Mouse (Mus musculus) forebrain, embryonic 14.5 days (tissue): ENCODE results near the gene Clpp. TPM values are rescaled to one million over a fixed set of nuclear protein-coding genes. Genes with fewer than 3 reads are reported as not detected.

ENCODE experiments used
- ATAC-seq: fragments of 200-750 bp; cut with Nextera tagmentation; 2 replicates; pipeline ENCODE4 v1.8.0; 2017; ENCODE audit warnings: mild to moderate bottlenecking, moderate library complexity
- DNase-seq: peaks from one replicate; pipeline ENCODE4 v3.0.0-alpha.2; 2015; ENCODE audit warnings: low spot score
- H3K27ac ChIP-seq: fragments of 300-500 bp; sonication (generic); 2 replicates; pipeline ENCODE4 v1.5.1; 2014; ENCODE audit warnings: low read depth, mild to moderate bottlenecking, control low read depth, low read length, moderate library complexity
- H3K27me3 ChIP-seq: fragments of 300-500 bp; sonication (generic); replicated peaks from 2 replicates; pipeline ENCODE4 v1.6.1; 2014; ENCODE audit warnings: low read length, control low read depth, mixed read lengths; ENCODE audit not compliant: control insufficient read depth, insufficient read depth
- H3K36me3 ChIP-seq: fragments of 300-500 bp; sonication (generic); 2 replicates; pipeline ENCODE4 v1.6.1; 2014; ENCODE audit warnings: low read length, control low read depth; ENCODE audit not compliant: control insufficient read depth, insufficient read depth
- H3K4me1 ChIP-seq: fragments of 300-500 bp; sonication (generic); 2 replicates; pipeline ENCODE4 v1.6.1; 2014; ENCODE audit warnings: antibody characterized with exemption, low read length, control low read depth; ENCODE audit not compliant: control insufficient read depth, insufficient read depth
- H3K4me2 ChIP-seq: fragments of 300-500 bp; sonication (generic); 2 replicates; pipeline ENCODE4 v1.6.1; 2014; ENCODE audit warnings: mild to moderate bottlenecking, control low read depth, low read length
- H3K4me3 ChIP-seq: fragments of 300-500 bp; sonication (generic); 2 replicates; pipeline ENCODE4 v1.5.1; 2014; ENCODE audit warnings: low read depth, low read length, control low read depth
- H3K9ac ChIP-seq: fragments of 300-500 bp; sonication (generic); 2 replicates; pipeline ENCODE4 v1.6.1; 2014; ENCODE audit warnings: mild to moderate bottlenecking, low read length, control low read depth, moderate library complexity
- H3K9me3 ChIP-seq: fragments of 300-500 bp; sonication (generic); replicated peaks from 2 replicates; pipeline ENCODE4 v1.6.1; 2016; ENCODE audit warnings: low read length, control low read depth, mixed read lengths; ENCODE audit not compliant: control insufficient read depth
- WGBS: fragments of 180-500 bp; shearing (Covaris S2); extraction: QIAGEN DNeasy Blood & Tissue Kit; methylation state at CpG from one replicate; pipeline ENCODE4 v1.1.7; 2014; 5-methylcytosine and 5-hydroxymethylcytosine counted together
- polyA plus RNA-seq: library from polyadenylated mRNA; unstranded; fragments of >200 nt; fragmentation: Nextera tagmentation; extraction: Ambion mirVana; gene quantifications from 2 replicates; pipeline ENCODE4 v1.2.1, GENCODE M21; 2014

The Clpp gene
- polyA plus RNA-seq, 1 experiment from 2014 or later: 209 TPM

- WGBS: 74% methylated on average over 3 of the region's 3 CpGs
- H3K9me3 ChIP-seq: no peaks in the 10 kb centered on the region
- no peak overlapping the region for H3K27ac ChIP-seq
- no peak for ATAC-seq
- no peaks in the 10 kb centered on the region for H3K36me3 ChIP-seq
- no peak overlapping the region for H3K9ac ChIP-seq
- no peaks in the 10 kb centered on the region for H3K4me1 ChIP-seq
- no peak overlapping the region for H3K4me3 ChIP-seq
- peaks cover 3% of the 10 kb centered on the region for H3K27me3 ChIP-seq
- DNase-seq: no peak
- no peak overlapping the region for H3K4me2 ChIP-seq
These were observed 20.8 kb upstream of the Clpp start for GRCm38 (mm10) chr17:56969321-56969720.

GRCm38 (mm10) chr17:56970081-56970480 lies 20.0 kb upstream of the Clpp start:
- Histone ChIP-seq H3K4me1 (no peaks in the 10 kb centered on the region), H3K9ac (no peak overlapping the region), H3K36me3 (no peaks in the 10 kb centered on the region), H3K27ac (no peak overlapping the region), H3K4me3 (no peak overlapping the region), H3K4me2 (no peak overlapping the region), H3K9me3 (no peaks in the 10 kb centered on the region), H3K27me3 (peaks cover 3% of the 10 kb centered on the region)
- DNase-seq (no peak), ATAC-seq (no peak)
- 64% methylated on average over 5 of the region's 5 CpGs for WGBS

DNA sequence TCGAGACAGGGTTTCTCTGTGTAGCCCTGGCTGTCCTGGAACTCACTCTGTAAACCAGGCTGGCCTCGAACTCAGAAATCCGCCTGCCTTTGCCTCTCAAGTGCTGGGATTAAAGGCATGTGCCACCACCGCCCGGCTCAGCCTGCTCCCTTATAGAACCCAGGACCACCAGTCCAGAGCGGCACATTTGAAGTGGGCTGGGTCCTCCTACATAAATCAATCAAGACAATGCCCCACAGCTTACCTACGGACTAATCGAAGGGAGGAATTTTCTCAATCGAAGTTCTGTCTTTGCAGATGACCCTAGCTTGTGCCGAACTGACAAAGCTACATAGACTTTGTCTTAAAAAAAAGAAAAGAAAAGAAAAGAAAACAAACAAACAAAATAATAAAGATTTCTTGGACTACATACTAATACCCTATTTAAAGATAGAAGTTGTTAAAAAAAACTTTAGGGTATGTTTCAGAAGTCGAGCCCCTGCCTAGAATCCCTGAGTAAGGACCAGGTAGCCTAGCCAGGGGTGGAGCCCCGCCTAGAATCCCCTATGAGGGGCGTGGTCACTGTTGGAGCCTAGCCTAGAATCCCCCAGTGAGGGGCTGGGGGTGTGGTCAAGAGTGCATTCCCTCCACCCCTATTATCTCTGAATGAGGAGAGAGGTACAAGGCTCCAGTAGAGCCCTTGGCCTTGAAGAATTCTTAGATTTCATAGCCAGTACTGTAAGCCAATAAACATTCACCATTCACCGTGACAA lies 16.0 kb upstream of the Clpp start:
- H3K27ac ChIP-seq: no peak overlapping the region
- H3K36me3 ChIP-seq: no peaks in the 10 kb centered on the region
- no peak overlapping the region for H3K4me2 ChIP-seq
- ATAC-seq: no peak
- no peak overlapping the region for H3K4me3 ChIP-seq
- no peak overlapping the region for H3K9ac ChIP-seq
- peaks cover 3% of the 10 kb centered on the region for H3K27me3 ChIP-seq
- no peaks in the 10 kb centered on the region for H3K4me1 ChIP-seq
- WGBS: 70% methylated on average over 13 of the region's 14 CpGs
- no peaks in the 10 kb centered on the region for H3K9me3 ChIP-seq
- no peak for DNase-seq

GRCm38 (mm10) chr17:56974708-56975240 lies 15.3 kb upstream of the Clpp start:
- Histone ChIP-seq H3K27me3 (peaks cover 3% of the 10 kb centered on the region), H3K9me3 (no peaks in the 10 kb centered on the region), H3K4me1 (no peaks in the 10 kb centered on the region), H3K4me2 (no peak overlapping the region), H3K36me3 (no peaks in the 10 kb centered on the region), H3K4me3 (no peak overlapping the region), H3K9ac (no peak overlapping the region), H3K27ac (no peak overlapping the region)
- ATAC-seq (no peak), DNase-seq (no peak)
- 75% methylated on average over 5 of the region's 5 CpGs for WGBS

GRCm38 (mm10) chr17:56975391-56975790 lies 14.7 kb upstream of the Clpp start:
- no peak overlapping the region for H3K27ac ChIP-seq
- no peak overlapping the region for H3K4me3 ChIP-seq
- H3K4me2 ChIP-seq: no peak overlapping the region
- ATAC-seq: no peak
- DNase-seq: no peak
- H3K27me3 ChIP-seq: peaks cover 3% of the 10 kb centered on the region; the same call in 1 of the 2 replicates
- 73% methylated on average over 3 of the region's 3 CpGs for WGBS
- no peaks in the 10 kb centered on the region for H3K36me3 ChIP-seq
- no peaks in the 10 kb centered on the region for H3K9me3 ChIP-seq
- H3K9ac ChIP-seq: no peak overlapping the region
- no peaks in the 10 kb centered on the region for H3K4me1 ChIP-seq

DNA sequence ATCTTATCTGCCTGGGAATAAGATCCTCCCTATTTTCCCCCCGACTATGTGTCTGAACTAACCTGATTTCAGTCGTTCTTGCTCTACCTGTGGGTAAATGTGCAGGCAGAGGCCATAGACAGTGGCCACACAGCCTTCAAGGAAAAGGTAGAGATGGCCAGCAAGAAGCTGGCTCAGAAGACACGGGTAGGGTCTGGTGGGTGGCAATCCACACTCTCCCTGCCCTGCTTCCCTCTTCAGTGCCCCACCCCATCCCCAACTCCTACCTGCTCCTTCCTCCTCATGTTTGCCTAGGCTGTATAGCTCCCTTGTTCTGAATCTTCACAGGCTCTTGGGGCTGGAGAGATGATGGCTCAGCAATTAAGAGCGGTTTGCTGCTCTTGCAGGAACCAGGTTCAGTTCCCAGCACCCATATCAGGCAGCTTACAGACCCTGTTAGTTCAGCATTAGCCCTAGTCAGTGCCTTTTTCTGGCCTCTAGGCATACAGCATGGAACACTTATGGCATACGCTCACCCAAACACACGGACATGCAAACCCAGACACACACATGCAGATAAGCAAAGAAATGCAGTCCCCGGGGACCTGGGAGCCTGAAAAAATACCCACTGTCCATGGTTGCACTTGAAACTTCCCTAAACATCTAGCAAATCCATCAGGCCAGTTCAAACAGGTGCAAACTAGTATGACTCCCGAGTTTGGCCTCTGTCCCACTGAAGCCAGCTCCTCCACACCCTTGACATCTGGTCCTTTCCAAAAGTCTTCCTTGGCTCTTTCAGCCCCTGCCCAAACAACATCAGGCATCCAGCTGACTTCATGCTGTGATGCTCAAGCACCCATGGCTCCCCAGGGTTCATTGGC lies 13.3 kb upstream of the Clpp start:
- H3K36me3 ChIP-seq: no peaks in the 10 kb centered on the region
- DNase-seq: no peak
- ATAC-seq: no peak
- H3K27me3 ChIP-seq: no peaks in the 10 kb centered on the region
- no peak overlapping the region for H3K9ac ChIP-seq
- no peak overlapping the region for H3K27ac ChIP-seq
- H3K4me1 ChIP-seq: no peaks in the 10 kb centered on the region
- H3K4me2 ChIP-seq: no peak overlapping the region
- H3K4me3 ChIP-seq: no peak overlapping the region
- H3K9me3 ChIP-seq: no peaks in the 10 kb centered on the region
- 79% methylated on average over 8 of the region's 8 CpGs for WGBS

- no peak for DNase-seq
- no peak overlapping the region for H3K9ac ChIP-seq
- no peak overlapping the region for H3K27ac ChIP-seq
- 35% methylated on average over 7 of the region's 8 CpGs for WGBS
- H3K27me3 ChIP-seq: no peaks in the 10 kb centered on the region
- no peak overlapping the region for H3K4me2 ChIP-seq
- no peak overlapping the region for H3K4me3 ChIP-seq
- H3K36me3 ChIP-seq: no peaks in the 10 kb centered on the region
- ATAC-seq: no peak
- H3K9me3 ChIP-seq: no peaks in the 10 kb centered on the region
- no peaks in the 10 kb centered on the region for H3K4me1 ChIP-seq
These were observed 10.6 kb upstream of the Clpp start for GRCm38 (mm10) chr17:56979524-56979923.

DNA sequence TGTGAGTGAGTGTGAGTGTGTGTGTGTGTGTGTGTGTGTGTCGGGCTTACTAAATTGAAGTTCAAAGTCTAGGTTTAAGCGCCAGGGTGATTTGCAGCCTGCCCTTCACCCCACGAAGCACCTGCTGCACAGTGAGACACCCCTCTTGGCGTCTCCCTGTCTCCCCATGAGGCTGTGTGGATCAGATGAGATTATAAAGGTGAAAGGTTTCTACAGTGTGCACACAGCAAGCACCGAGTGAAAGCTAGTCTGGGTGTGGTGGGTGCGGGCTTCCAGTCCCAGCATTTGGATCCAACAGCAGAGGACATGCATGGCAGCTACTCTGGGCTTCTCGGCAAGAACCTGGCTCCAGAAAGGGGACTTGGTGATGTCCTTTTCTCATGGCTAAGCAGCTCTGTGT lies 9.1 kb upstream of the Clpp start:
- H3K4me1 ChIP-seq: no peaks in the 10 kb centered on the region
- H3K27me3 ChIP-seq: no peaks in the 10 kb centered on the region
- DNase-seq (no peak), ATAC-seq (no peak)
- no peak overlapping the region for H3K4me2 ChIP-seq
- H3K36me3 ChIP-seq: no peaks in the 10 kb centered on the region
- 76% methylated on average over 7 of the region's 7 CpGs for whole genome bisulfite sequencing
- no peak overlapping the region for H3K4me3 ChIP-seq
- no peaks in the 10 kb centered on the region for H3K9me3 ChIP-seq
- H3K9ac ChIP-seq: no peak overlapping the region
- H3K27ac ChIP-seq: no peak overlapping the region

DNA sequence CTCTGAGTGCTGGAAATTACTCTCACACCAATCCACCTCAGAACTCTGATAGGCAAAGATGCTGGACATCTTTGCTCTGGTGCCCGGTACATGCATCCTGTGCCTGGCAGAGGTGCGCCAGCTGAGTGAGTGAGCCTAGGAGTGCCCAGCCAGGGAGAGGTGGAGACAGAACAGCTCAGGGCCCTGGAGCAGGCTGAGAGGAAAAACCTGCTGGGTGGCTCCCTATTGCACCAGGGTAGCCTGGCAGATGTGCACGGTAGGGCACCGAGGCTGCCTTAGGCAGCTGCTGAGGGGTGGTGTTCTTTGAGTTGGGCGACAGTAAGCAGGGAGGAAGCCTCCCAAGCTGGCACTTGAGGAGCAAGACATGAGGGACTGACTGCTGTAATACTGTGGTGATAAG lies 8.1 kb upstream of the Clpp start, which contains the start of gene Acer1:
Gene Acer1, minus strand, starts transcription at position 114 of the 400 bp plus-strand sequence.
- Histone ChIP-seq H3K27me3 (no peaks in the 10 kb centered on the region), H3K4me2 (no peak within 1 kb of the TSS), H3K4me3 (no peak within 1 kb of the TSS), H3K4me1 (no peaks in the 10 kb centered on the region), H3K9me3 (no peaks in the 10 kb centered on the region), H3K36me3 (no peaks in the 10 kb centered on the region), H3K9ac (no peak within 1 kb of the TSS), H3K27ac (no peak within 1 kb of the TSS)
- ATAC-seq (no peak), DNase-seq (no peak)
- 76% methylated on average over 5 of the region's 5 CpGs for WGBS
